Mouse (Mus musculus) hindbrain, embryonic 13.5 days (tissue): ENCODE measurements around the gene Mthfd1. TPM values are rescaled to one million over a fixed set of nuclear protein-coding genes. Genes with fewer than 3 reads are reported as not detected.
A peak's percentile ranks its signal among the peaks of the same experiment; 100 is the strongest.

Experiments
- ATAC-seq: fragments of 200-750 bp; cut with Nextera tagmentation; 2 replicates; pipeline ENCODE4 v1.8.0; 2017; ENCODE audit warnings: moderate TSS enrichment; ENCODE audit not compliant: low FRiP score
- H3K27ac ChIP-seq: fragments of 300-500 bp; sonication (generic); 2 replicates; pipeline ENCODE4 v1.5.1; 2015; ENCODE audit warnings: inconsistent platforms, mild to moderate bottlenecking, moderate library complexity
- H3K27me3 ChIP-seq: fragments of 300-500 bp; sonication (generic); 2 replicates; pipeline ENCODE4 v1.6.1; 2015; ENCODE audit warnings: mild to moderate bottlenecking, inconsistent platforms
- H3K36me3 ChIP-seq: fragments of 300-500 bp; sonication (generic); 2 replicates; pipeline ENCODE4 v1.6.1; 2015; ENCODE audit warnings: mild to moderate bottlenecking, inconsistent platforms
- H3K4me1 ChIP-seq: fragments of 300-500 bp; sonication (generic); replicated peaks from 2 replicates; pipeline ENCODE4 v1.6.1; 2015; ENCODE audit warnings: inconsistent platforms
- H3K4me2 ChIP-seq: fragments of 300-500 bp; sonication (generic); 2 replicates; pipeline ENCODE4 v1.6.1; 2015; ENCODE audit warnings: inconsistent platforms, mild to moderate bottlenecking, moderate library complexity
- H3K4me3 ChIP-seq: fragments of 300-500 bp; sonication (generic); 2 replicates; pipeline ENCODE4 v1.5.1; 2015; ENCODE audit warnings: mild to moderate bottlenecking, inconsistent platforms
- H3K9ac ChIP-seq: fragments of 300-500 bp; sonication (generic); 2 replicates; pipeline ENCODE4 v1.6.1; 2015; ENCODE audit warnings: mild to moderate bottlenecking, inconsistent platforms
- H3K9me3 ChIP-seq: fragments of 300-500 bp; sonication (generic); 2 replicates; pipeline ENCODE4 v1.6.1; 2016; ENCODE audit warnings: inconsistent platforms
- WGBS: fragments of 180-500 bp; shearing (Covaris S2); methylation state at CpG from one replicate; pipeline ENCODE4 v1.1.7; 2015; 5-methylcytosine and 5-hydroxymethylcytosine counted together
- polyA plus RNA-seq: library from polyadenylated mRNA; unstranded; fragments of >200 nt; fragmentation: Nextera tagmentation; extraction: Ambion mirVana; gene quantifications from 2 replicates; pipeline ENCODE4 v1.2.1, GENCODE M21; 2015

Gene Mthfd1
- polyA plus RNA-seq, 1 experiment from 2014 or later, result 26.3 TPM

DNA sequence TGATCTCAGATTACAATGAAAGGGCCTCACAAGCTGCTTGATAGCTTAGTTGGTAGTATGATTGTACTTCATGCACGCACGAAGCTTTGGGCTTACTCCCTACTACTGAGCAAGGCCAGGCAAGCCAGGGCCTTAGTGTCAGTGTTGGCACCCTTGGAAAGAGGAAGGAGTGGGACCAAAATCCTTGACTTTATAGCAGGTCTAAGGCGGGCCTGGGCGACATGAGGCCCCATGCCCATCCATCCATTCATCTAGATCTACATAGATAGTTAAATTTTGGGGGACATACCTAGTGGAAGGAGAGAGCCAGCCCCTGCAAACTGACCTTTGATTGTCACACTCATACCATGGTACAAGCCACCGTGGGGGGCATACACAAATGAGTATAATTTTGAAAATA is 53.3 kb downstream of the Mthfd1 start:
- H3K9ac ChIP-seq, result 0 out of 2 replicates have a peak overlapping the region, but pooled peaks have one; percentile 39
- H3K27me3 ChIP-seq, result no peaks in the 10 kb centered on the region
- WGBS, result 95% methylated on average over 5 of the region's 5 CpGs
- no peak overlapping the region for H3K4me3 ChIP-seq
- peaks cover 15% of the 10 kb centered on the region for H3K36me3 ChIP-seq
- H3K4me2 ChIP-seq, result no peak overlapping the region
- ATAC-seq, result no peak
- no peak overlapping the region for H3K27ac ChIP-seq
- H3K9me3 ChIP-seq, result no peaks in the 10 kb centered on the region
- peaks cover 17% of the 10 kb centered on the region for H3K4me1 ChIP-seq

DNA sequence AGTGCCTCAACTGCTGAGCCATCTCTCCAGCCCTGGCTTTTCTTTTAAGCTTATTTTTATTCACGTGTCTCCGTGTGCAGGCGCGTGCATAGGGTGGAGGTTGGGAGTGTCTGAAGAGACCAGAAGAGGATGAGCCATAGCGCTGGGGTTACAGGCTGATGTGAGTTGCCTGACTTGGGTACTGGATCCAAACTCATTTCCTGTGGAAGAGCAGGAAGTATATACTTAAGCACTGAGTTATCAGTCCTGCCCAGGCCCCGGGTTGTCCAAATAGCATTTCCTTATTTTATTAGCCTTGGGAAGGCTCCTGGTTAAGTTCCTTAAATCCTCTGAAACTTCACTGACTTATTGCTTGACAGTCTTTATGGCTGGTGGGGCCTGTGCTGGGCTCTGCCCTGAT is 54.9 kb downstream of the Mthfd1 start:
- Histone ChIP-seq H3K27me3 (no peaks in the 10 kb centered on the region), H3K4me2 (no peak overlapping the region), H3K9me3 (no peaks in the 10 kb centered on the region), H3K27ac (no peak overlapping the region), H3K4me1 (peaks cover 17% of the 10 kb centered on the region), H3K36me3 (peaks cover 18% of the 10 kb centered on the region), H3K4me3 (no peak overlapping the region), H3K9ac (no peak overlapping the region)
- WGBS, result 91% methylated on average over 6 of the region's 6 CpGs
- ATAC-seq, result no peak

DNA sequence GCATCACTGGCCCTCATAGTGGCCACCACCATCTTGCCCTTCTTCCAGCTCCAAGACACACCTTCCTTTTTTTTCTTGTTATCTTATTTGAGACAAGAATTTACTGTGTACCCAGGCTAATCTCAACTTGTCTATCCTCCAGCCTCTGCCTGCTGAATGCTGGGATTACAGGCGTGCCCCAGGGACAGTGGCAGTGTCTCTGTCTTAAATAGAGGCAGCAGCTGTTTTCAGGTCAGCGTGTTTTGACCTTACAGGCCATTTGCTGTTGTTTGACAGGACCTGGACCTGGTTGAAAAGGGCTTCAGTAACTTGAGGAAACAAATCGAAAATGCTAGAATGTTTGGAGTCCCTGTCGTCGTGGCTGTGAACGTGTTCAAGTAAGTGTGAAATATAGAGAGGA is 55.5 kb downstream of the Mthfd1 start:
- no peak overlapping the region for H3K4me3 ChIP-seq
- H3K4me1 ChIP-seq, result peaks cover 17% of the 10 kb centered on the region
- no peak for ATAC-seq
- WGBS, result 82% methylated on average over 6 of the region's 6 CpGs
- no peak overlapping the region for H3K27ac ChIP-seq
- peaks cover 24% of the 10 kb centered on the region for H3K36me3 ChIP-seq
- H3K4me2 ChIP-seq, result no peak overlapping the region
- no peaks in the 10 kb centered on the region for H3K9me3 ChIP-seq
- no peaks in the 10 kb centered on the region for H3K27me3 ChIP-seq
- no peak overlapping the region for H3K9ac ChIP-seq

DNA sequence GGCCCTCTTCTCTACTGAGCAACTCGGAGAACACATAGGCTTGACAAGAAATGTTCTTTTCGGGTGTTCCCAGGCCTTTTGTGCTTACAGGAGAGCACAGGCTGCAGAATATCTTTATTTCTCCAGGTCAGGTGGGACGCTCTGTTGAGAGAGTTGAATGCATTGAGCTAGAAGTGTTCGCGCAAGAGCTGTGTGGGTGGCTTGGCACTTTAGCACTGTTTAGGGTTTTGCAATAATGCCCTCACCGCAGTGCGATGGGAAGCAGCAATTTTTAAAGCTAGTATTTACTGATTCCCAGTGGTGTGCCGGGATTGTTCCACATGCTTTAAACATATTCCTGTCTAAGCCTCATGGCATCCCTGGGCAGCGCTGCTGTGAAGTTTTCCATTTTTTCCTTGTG is 56.1 kb downstream of the Mthfd1 start:
- 90% methylated on average over 9 of the region's 9 CpGs for WGBS
- Histone ChIP-seq H3K36me3 (peaks cover 25% of the 10 kb centered on the region), H3K9ac (no peak overlapping the region), H3K4me1 (peaks cover 17% of the 10 kb centered on the region), H3K4me3 (no peak overlapping the region), H3K9me3 (no peaks in the 10 kb centered on the region), H3K4me2 (no peak overlapping the region), H3K27me3 (no peaks in the 10 kb centered on the region), H3K27ac (no peak overlapping the region)
- ATAC-seq, result no peak

DNA sequence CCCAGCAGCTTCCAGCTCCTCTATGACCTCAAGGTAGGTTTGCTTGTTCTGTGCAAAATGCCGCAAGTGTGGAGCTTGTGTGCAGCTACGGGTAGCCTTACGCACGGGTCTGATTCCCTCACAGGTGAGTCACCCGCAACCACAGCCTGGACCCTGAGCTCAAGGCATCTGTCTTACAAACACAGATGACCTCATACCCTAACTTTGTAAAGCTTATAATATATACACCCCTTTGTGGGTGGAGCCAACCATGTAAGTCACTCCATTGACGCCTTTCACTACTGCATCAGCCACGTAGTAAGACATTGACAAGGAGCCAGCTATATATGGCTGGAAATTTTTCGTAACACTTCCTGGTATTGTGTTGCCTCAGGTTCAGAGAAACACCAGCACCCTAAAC is 56.9 kb downstream of the Mthfd1 start:
- H3K4me3 ChIP-seq, result no peak overlapping the region
- ATAC-seq, result no peak

DNA sequence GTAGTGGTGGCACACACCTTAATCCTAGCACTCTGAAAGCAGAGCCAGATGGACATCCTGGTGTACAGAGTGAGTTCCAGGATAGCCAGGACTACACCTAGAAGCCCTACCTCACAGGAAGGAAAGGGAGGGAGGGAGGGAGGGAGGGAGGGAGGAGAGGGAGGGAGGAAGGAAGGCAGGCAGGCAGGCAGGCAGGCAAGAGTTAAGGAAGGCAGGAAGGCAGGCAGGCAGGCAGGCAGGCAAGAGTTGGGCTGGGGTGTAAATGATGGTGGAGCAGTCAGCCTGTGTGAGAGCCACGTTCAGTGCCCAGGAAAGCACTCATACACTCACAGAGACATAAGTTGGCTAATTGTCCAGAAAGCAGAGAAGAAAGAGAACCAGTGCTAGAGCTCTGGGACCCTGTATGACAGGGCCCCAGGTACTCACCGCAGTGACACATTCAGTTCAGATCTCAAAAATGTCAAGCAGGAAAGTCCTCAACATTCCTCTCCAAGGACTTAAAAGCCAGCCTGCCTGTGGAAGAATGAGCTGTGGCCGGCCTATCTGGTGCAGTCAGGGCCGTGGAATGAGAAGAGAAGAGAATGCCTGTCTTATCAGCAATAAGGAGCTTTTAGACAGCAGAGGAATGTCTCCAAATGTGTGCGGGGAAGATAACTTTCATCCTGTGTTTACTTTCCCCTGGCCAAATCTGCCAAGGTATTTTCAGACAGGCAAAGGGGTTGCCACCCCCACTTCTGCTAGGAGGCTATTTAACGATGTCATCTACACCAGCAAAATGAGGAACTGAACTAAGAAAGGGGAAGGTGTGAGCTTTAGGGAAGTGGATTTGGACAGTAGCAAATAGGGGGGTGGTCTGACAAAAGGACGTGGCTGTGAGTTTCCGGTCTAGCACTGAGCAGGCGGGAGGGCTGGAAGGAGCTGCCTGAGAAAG is 63.4 kb downstream of the Mthfd1 start:
- peaks cover 32% of the 10 kb centered on the region for H3K36me3 ChIP-seq
- no peak overlapping the region; the same call in 1 of the 2 replicates for H3K9ac ChIP-seq
- H3K4me3 ChIP-seq, result no peak overlapping the region
- 76% methylated on average over 9 of the region's 9 CpGs for WGBS
- no peak overlapping the region for H3K4me2 ChIP-seq
- no peak for ATAC-seq
- no peak overlapping the region for H3K27ac ChIP-seq
- no peaks in the 10 kb centered on the region for H3K27me3 ChIP-seq
- H3K9me3 ChIP-seq, result no peaks in the 10 kb centered on the region
- H3K4me1 ChIP-seq, result no peaks in the 10 kb centered on the region

More for the DNA sequence above, 56.9 kb downstream of the Mthfd1 start:
- Histone ChIP-seq H3K4me2 (no peak overlapping the region), H3K27ac (no peak overlapping the region), H3K9me3 (no peaks in the 10 kb centered on the region), H3K36me3 (peaks cover 25% of the 10 kb centered on the region), H3K27me3 (no peaks in the 10 kb centered on the region), H3K9ac (no peak overlapping the region), H3K4me1 (peaks cover 10% of the 10 kb centered on the region)
- WGBS, result 97% methylated on average over 8 of the region's 8 CpGs

DNA sequence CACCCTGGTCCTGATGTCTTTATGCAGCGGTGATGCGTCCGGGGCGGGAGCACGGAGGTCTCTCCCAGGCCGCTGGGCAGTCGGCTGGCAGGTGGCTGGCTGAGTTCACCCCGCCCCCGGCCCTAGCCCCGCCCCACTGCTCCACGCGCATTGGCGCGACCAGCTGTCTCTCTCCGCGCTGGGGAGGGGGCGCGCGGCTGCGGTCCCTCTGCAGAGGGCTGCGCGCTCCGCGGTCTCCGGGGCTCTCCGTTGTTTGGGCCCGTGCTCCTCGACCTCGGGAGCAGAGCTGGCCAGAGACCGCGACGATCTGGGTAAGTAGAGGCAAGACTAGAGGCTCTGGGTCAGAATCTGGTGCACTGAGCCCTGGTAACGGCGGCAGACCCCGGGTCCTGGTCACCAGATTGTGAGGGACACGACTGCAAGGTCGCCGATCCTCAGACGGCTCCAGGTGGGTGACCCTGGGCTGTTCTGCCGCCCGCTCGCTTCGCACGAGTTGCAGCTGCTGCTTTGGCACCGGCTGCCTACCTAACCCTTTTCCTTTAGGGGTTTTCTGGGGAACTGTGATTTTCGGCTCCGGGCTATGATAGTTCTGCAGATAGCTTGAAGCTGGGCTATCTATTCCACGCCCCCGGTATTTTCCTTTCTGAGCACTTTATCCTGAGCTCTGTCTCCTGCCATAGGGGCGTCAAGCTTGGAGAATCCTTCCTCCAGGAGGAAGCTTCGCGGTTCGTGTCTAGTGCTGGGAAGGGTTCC is 69.8 kb downstream of the Mthfd1 start, which contains the start of gene Akap5:
Akap5 (plus strand) TSS at position 213 of the 753 bp plus-strand sequence.
- peak; percentile 98 for ATAC-seq
- Histone ChIP-seq H3K4me1 (peaks cover 12% of the 10 kb centered on the region), H3K4me3 (peak within 1 kb of the TSS; percentile 69), H3K36me3 (peaks cover 29% of the 10 kb centered on the region), H3K4me2 (peak within 1 kb of the TSS; percentile 65), H3K27me3 (no peaks in the 10 kb centered on the region), H3K9me3 (no peaks in the 10 kb centered on the region), H3K9ac (peak within 1 kb of the TSS; percentile 76), H3K27ac (peak within 1 kb of the TSS; percentile 75)
- WGBS, result 1% methylated on average over 53 of the region's 53 CpGs

DNA sequence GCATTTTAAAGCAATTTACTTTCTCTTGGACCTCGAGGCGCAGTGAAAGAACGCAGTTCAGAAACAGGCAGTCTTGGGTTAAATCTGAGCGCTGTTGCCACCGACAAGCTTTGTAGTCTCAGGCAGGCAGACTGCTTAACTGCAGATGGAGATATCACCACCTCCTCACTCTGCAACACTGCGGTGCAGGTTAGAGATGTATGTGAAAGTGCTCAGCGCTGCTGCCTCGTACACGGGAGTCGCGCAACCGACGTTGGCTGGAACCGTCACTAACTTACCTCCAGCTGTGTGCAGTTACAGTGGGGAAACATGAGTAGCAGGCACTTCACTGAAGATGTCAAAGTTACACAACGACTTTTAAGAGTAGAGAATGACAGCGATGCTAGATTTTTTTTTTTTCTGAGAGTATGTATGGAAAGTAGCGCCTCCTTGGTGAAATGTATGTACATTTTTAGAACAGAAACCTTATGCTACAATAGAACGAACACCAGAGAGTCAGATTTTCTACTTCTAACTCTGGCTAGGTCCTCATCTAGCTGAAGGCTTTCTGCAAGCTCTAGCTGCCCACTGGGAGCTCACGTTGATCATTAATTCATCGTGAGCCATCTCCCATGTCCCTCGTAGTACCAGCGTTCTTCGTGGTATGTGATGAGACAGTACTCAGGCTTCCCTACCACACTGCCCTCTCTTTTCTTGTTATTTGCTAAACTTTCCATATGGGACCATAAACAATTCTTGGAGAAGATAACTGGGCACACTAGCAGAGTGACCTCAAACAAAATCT is 71.5 kb downstream of the Mthfd1 start:
- H3K27me3 ChIP-seq, result no peaks in the 10 kb centered on the region
- H3K9ac ChIP-seq, result no peak overlapping the region
- WGBS, result 90% methylated on average over 23 of the region's 23 CpGs
- no peak for ATAC-seq
- H3K4me2 ChIP-seq, result no peak overlapping the region
- H3K36me3 ChIP-seq, result peaks cover 15% of the 10 kb centered on the region
- no peaks in the 10 kb centered on the region for H3K9me3 ChIP-seq
- H3K4me1 ChIP-seq, result peaks cover 12% of the 10 kb centered on the region
- no peak overlapping the region for H3K4me3 ChIP-seq
- no peak overlapping the region for H3K27ac ChIP-seq

DNA sequence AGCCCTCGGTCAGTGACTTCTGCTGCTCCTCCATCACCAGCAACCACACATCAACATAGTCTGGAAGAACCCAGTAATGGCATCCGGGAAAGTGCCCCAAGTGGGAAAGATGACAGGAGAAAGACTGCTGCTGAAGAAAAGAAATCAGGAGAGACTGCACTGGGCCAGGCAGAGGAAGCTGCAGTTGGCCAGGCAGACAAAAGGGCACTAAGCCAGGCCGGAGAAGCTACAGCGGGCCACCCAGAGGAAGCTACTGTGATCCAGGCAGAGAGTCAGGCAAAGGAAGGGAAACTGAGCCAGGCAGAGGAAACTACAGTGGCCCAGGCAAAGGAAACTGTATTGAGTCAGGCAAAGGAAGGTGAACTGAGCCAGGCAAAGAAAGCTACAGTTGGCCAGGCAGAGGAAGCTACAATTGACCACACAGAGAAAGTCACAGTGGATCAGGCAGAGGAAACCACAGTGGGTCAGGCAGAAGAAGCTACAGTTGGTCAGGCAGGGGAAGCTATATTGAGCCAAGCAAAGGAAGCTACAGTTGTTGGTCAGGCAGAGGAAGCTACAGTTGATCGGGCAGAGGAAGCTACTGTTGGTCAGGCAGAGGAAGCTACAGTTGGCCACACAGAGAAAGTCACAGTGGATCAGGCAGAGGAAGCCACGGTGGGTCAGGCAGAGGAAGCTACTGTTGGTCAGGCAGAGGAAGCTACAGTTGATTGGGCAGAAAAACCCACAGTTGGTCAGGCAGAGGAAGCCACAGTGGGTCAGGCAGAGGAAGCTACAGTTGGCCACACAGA is 73.7 kb downstream of the Mthfd1 start:
- Histone ChIP-seq H3K27me3 (no peaks in the 10 kb centered on the region), H3K36me3 (peaks cover 15% of the 10 kb centered on the region), H3K9ac (no peak overlapping the region), H3K4me2 (no peak overlapping the region), H3K4me3 (no peak overlapping the region), H3K9me3 (no peaks in the 10 kb centered on the region), H3K27ac (no peak overlapping the region), H3K4me1 (peaks cover 12% of the 10 kb centered on the region)
- WGBS, result 90% methylated on average over 6 of the region's 6 CpGs
- no peak for ATAC-seq

DNA sequence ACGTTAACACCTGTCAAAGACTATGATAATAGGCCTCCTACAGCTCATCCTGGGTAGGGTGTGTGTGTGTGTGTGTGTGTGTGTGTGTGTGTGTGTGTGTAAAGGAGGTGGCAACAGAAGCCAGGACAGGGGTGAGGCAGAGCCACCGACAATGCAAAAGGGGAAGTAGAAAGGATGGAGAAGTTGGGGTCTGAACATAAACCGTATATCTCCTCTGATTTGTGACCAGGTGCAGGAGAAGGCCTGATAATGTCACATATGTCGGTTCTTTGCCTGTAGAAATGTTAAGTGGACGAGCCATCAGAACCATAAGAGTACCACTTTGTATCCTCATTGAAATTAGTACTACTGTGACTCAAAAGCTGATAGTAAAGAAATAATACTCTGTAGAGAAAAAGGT is 78.6 kb downstream of the Mthfd1 start:
- Histone ChIP-seq H3K4me1 (no peaks in the 10 kb centered on the region), H3K36me3 (peaks cover 4% of the 10 kb centered on the region), H3K9ac (no peak overlapping the region), H3K27me3 (no peaks in the 10 kb centered on the region), H3K4me3 (no peak overlapping the region), H3K27ac (no peak overlapping the region), H3K9me3 (no peaks in the 10 kb centered on the region), H3K4me2 (no peak overlapping the region)
- no peak for ATAC-seq
- WGBS, result 95% methylated on average over 5 of the region's 5 CpGs

DNA sequence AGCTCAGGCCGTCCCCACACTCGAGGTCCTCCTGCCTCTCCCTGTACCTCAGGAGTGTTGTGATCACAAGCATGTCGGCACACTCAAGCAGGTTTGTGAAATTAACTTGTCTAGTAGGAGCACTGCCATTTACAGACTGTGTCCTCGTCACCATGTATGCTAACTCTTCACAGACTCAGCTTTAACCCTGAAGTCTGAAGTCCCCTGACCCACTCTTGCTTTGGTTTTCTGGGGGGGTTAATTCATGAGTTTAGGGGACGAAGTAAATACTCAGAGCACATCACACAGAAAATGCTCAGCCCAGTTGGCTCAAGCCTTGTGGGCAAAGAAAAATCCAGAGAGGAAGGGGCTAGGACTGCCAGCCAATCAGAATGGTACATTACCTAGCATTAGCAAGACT is 80.5 kb downstream of the Mthfd1 start:
- H3K4me3 ChIP-seq, result no peak overlapping the region
- H3K4me2 ChIP-seq, result no peak overlapping the region
- no peak for ATAC-seq
- WGBS, result 92% methylated on average over 5 of the region's 5 CpGs
- no peaks in the 10 kb centered on the region for H3K27me3 ChIP-seq
- no peak overlapping the region for H3K27ac ChIP-seq
- no peaks in the 10 kb centered on the region for H3K4me1 ChIP-seq
- no peaks in the 10 kb centered on the region for H3K9me3 ChIP-seq
- H3K9ac ChIP-seq, result no peak overlapping the region
- H3K36me3 ChIP-seq, result no peaks in the 10 kb centered on the region
